Mouse (Mus musculus) spleen, postnatal 10 days (tissue): Measurements from ENCODE around the gene 4930442H23Rik.
"Not testable (repeated sequence)": the region's sequence is repeated elsewhere in the genome, so short reads cannot be mapped to it uniquely, and the experiment has no call there.

Source experiments
- DNase-seq, 2 experiments: peaks; one replicate each; pipeline ENCODE4 v3.0.0; 2021 to 2022; ENCODE audit warnings: low spot score in 2 of 2

The 4930442H23Rik gene

DNA sequence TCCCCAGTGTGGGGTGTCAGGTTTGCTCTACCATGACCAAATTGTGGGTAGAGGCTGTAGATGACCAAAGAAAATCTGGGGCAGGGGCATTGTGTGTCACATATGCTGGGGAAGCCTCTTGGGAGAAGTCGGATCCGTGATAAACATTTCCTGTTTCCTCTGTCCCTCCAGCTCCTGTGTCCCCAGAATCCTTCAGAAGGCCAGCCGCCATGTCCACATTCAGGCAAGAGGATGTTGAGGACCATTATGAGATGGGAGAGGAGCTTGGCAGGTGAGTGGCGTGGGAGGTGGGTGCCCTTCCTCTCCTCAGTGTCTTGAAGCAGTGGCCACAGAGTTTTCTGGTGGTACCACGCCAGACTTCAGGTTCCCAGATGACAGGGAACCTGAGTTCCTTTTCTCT is at the start of gene 4930442H23Rik:
Gene 4930442H23Rik, minus strand, starts transcription at position 45 of the 400 bp plus-strand sequence.
- DNase-seq = no peak

DNA sequence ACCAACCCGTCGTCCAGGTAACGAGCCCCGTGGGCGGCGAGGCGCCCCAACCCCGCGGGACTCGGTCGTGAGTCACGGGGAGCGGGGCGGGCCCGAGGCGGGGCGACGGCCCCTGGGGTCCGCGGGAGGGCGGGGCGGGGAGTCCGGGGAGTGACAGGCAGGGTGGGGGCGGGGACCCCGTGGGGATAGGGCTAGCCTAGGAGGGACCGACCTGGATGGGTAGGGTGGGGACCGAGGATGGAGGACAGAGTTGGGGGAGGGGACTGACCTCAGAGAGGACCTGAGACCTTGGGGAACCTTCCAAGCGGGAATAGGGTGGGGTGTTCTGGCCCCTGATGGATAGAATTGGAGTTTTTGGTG is 49.6 kb upstream of the 4930442H23Rik start:
- DNase-seq = no peak

DNA sequence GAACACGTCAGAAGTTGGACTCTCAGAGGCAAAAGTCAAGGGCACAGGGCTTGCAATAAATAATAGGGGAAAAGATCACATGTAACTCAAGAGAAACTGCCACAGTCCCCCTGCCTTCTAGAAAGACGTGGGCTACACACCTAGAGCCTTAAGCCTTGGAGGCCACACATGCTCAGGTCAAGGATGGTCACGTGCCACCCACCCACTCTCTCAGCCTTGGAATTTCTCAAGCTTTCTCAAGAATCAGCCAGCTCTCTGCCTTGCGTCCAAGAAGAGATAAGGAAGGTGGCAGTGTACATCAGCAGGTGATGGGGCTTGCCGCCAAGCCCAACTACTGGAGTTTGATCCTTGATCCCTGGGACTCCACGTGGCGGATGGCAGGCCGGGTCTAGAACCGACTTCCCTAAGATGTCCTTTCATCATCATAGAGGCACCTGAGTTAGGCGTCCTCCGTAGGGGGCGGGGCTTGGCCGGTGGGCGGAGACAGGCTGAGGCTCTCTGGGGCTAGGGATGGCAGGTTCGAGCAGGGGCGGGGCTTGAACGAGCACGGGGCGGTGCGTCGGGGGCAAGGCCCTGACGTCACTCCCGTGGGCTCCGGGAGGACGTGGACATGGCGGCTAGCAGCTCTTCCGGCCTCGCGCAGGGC is 49.1 kb upstream of the 4930442H23Rik start, which contains the start of gene Zfr2:
Gene Zfr2, plus strand, starts transcription at position 576 of the 646 bp plus-strand sequence.
- DNase-seq = peak; percentile 74 to 94

DNA sequence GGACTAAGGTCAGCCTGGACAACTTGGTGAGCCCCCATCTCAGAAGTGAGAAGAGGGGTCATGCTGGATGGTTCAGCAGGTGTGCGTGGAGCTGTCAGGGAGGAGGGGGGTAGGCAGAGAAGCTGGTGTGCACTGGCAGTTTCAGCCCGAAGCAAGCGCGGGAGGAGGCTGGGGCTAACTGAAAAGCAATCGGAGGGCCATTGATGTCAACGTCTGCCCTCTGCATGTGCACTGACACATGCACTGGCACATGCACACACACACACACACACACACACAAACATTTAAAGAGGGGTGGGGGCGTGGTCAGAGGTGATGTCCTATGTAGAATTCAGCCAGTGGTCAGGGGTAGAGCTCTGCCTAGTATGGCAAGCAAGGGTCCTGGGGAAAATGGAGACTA is 47.8 kb upstream of the 4930442H23Rik start:
- no peak for DNase-seq

DNA sequence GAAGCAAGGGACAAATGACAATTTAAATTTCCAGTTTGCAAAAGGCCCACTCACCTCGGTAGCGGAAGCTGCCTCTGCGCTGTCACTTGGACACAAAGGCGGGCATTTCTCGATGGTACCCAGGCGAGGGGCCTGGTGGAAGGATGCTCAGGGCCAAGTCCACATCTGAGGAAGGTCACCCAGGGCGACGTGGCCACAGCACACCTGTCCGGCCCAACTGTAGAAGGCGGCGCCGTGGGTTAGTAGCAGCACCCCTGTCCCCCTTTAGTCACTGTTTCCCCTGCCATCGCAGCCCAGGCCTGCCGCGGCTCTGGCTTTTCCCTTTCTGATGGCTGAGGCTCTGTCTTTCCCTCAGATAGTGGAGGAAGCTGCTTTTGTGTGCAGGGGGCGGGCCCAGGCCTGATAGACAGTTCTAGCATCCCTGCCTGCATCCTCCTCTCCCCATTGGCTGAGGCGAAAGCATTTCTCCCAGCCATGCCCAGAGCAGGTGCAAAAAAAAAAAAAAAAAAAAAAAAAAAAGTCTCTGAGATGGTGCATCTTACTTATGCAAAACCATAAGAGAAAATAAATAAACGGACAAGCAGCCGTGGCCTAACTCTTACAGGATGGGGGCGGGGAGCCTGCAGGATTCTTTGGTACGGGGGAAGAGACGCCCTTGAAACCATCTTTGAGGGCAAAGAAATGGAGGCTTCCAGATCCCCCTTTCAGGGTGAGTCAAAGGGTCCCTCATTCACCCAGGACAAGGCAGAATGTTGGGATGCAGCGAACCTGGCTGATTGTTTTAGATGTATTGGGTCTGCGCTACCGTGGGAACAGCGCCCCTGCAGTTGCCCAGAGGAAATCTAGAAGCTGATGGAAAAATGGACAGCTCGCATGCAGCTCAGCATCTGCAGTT is 47.0 kb upstream of the 4930442H23Rik start, which contains the start of gene Atcay:
Gene Atcay, minus strand, starts transcription at position 396 of the 895 bp plus-strand sequence.
- DNase-seq = no peak

DNA sequence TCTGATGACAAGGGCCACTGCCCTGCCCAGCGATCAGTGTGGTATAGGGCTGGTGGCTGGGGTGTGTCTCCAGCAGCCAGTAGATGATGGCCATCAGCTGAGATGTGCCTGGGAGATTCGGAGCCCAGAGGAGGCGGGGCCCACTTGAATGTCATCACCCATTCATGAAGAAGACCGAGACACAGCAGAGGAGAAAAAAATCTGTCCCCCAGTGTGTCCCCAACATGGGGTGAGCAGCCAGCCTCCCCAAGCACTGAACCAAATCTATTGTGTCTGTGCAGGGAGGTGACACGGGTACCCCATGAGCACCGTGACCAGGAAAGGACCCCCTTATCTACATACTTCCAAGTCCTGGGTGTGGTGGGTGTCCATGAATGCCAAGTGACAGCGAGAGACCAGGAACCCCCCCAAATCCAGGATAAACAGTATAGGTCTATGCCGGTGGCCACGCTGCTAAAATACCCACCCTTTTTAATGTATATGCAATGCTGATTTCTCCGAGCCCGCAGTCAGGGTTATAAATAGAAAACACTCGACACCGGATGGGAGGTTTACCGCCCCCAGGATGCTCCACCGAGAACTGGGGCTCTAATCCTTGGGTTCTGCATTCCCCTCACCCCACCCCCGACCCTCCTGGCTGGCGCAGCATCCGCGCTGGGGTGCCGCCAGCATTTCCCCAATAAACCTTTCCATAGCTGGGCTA is 46.2 kb upstream of the 4930442H23Rik start:
- DNase-seq = no peak

DNA sequence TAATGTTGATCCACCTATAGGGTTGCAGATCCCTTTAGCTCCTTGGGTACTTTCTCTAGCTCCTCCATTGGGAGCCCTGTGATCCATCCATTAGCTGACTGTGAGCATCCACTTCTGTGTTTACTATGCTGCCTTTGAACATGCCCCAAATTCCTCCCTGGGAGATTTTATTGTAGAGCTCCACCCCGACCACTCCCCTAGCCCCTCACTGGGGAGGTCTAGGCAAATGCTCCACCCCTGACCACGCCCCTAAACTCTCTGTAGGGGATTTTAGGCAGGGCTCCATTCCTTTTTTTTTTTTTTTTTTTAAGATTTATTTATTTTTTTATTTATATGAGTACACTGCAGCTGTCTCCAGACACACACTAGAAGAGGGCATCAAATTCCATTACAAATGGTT is 40.1 kb upstream of the 4930442H23Rik start:
- DNase-seq = not testable (repeated sequence)

DNA sequence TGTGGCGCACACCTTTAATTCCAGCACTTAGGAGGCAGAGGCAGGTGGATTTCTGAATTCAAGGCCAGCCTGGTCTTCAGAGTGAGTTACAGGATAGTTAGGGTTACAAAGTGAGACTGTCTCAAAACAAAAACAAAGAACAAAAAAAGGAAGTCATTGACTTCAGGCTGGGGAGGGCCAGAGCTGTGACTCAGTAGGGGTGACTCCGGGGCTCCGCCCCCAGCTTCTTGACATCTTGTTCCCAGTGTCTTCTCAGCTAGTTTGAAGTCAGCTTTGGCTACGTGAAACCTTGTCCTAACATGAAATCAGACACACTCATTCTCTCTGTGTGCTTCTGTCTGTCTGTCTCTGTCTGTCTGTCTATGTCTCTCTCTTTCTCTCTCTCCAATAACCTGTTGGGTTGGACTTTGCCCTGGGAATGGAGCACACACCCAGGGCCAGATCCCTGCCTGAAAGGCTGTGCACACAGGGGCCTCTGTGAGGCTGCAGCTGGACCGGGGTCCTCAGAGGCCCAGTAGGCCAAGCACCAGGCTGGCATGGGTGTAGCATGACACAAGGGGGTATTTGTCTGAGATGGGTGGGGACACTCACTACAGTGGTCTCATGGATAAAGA is 37.9 kb upstream of the 4930442H23Rik start:
- no peak for DNase-seq

DNA sequence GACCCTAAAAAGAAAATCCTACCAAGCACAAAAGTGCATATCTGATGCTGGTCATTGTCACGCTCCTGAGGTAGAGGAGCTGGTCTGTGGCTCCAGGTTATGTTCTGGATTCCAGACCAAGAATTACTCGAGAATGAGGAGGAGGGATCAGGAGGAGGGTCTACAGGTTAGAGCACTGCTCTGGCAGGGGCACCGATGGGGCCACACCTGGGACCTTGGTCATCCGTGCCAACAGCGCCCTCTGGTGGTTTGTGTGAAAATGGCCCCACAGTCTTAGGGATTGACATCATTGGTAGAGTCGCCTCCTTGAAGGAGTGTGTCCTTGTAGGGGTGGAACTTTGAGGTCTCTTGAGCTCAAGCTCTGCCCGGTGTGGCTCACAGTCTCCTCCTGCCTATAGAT is 34.3 kb upstream of the 4930442H23Rik start:
- DNase-seq = peak; percentile 74 to 87

DNA sequence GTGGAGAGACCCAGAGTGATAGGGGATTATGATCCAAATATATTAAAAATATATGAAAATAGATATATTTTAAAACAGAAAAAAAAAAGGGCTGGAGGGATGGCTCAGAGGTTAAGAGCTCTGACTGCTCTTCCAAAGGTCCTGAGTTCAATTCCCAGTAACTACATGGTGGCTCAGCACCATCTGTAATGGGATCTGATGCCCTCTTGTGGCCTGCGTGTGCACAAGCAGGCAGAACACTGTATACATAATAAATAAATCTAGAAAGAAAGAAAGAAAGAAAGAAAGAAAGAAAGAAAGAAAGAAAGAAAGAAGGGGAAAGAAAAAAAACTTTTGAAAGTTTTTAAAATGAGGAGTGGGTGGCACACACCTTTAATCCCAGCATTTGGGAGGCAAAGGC is 33.6 kb upstream of the 4930442H23Rik start:
- DNase-seq = peak in 1 of 2 experiments; percentile 67

DNA sequence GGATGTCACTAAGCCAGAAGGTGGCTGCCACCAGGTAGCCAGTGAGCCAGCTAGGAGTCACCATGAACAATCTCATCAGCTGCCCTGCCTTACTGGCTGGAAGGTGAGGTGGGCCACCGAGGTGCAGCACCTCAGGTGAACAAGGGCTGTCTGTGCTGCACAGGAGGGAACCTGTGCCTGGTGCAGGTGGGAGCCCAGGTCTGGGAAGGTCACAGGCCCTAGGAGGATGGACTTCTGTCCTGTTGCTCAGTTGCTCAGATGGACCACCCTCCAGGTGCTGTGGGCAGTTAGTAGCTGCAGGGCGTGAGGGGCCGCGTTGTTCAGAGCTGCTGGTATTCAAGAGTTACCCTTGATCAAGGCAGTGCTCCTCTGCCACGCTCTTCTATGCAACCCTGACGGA is 33.2 kb upstream of the 4930442H23Rik start:
- no peak for DNase-seq

DNA sequence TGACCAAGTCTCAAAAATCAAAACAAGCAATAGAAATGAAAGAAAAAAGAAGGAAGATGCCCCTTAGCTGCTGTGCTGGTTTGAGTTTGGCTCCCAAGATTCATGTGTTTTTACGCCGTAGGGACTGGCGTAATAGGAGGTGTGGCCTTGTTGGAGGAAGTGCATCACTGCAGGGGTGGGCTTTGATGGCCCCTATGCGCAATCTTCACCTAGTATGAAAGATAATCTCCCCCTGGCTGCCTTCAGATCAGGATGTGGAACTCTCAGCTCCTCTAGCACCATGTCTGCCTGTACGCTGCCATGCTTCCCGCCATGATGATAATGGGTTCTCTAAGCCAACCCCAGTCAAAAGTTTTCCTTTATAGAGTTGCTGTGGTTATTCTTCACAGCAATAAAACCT is 32.6 kb upstream of the 4930442H23Rik start:
- DNase-seq = no peak

DNA sequence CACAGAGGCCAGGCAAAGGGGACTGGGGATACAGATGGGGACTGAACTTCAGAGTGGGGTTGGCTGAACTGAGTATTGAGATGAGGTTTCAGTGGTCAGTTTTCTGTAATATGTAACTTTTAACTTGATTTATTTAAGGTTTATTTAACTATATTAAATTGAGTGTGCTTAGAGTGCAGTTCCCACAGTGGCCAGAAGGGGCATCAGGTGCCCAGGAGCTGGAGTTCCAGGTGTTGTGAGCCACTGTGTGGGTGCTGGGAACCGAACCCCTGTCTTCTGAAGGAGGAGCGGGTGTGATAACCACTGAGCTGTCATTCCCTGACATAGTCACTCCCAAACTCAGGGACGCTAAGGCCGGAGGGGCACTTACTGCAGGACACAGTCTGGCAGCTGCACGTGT is 26.5 kb upstream of the 4930442H23Rik start:
- DNase-seq = peak in 1 of 2 experiments; percentile 46

DNA sequence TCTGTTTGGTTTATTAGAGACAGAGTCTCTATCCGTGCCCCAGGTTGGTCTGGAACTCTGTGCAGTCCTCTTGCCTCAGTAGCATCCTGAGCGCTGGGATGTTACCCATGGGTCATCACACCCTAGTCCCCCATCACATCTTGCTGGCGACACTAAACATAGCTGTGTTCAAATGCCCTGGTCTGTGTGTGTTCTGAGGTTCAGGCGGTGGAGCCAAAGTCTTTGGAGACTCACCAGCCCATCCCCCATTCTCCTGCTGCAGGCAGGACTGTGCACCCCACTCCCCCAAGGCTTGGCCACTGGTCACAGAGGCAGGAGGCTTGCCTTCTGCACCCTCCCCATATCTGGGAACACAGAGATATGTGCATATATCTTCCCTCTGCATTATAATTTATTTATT is 20.5 kb upstream of the 4930442H23Rik start:
- no peak for DNase-seq

DNA sequence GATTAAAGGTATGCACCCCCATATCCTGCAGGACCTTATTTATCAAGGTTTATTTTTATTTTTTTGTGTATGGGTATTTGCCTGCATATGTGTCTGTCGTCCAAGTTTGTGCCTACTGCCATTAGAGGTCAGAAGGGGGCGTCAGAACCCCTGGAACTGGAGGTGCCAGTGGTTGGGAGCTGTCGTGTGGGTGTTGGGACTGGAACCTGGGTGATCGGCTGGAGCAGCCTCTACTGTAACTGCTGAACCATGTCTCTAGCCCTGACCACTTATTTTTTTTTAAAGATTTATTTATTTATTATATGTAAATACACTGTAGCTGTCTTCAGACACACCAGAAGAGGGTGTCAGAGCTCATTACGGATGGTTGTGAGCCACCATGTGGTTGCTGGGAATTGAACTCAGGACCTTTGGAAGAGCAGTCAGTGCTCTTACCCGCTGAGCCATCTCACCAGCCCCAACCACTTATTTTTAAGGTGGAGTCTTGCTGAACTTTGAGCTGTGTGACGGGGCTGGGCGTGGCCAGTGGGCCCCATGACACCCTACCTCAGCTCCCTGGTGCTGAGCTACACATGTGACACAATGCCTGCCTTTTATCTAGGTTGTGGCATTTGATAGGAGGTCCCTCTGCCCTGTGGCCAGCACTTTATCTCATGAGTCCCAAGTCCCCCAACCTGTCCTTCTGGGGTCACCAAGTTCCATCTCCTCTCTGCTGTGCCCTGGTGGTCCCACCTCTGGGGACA is 19.5 kb upstream of the 4930442H23Rik start:
- no peak for DNase-seq

DNA sequence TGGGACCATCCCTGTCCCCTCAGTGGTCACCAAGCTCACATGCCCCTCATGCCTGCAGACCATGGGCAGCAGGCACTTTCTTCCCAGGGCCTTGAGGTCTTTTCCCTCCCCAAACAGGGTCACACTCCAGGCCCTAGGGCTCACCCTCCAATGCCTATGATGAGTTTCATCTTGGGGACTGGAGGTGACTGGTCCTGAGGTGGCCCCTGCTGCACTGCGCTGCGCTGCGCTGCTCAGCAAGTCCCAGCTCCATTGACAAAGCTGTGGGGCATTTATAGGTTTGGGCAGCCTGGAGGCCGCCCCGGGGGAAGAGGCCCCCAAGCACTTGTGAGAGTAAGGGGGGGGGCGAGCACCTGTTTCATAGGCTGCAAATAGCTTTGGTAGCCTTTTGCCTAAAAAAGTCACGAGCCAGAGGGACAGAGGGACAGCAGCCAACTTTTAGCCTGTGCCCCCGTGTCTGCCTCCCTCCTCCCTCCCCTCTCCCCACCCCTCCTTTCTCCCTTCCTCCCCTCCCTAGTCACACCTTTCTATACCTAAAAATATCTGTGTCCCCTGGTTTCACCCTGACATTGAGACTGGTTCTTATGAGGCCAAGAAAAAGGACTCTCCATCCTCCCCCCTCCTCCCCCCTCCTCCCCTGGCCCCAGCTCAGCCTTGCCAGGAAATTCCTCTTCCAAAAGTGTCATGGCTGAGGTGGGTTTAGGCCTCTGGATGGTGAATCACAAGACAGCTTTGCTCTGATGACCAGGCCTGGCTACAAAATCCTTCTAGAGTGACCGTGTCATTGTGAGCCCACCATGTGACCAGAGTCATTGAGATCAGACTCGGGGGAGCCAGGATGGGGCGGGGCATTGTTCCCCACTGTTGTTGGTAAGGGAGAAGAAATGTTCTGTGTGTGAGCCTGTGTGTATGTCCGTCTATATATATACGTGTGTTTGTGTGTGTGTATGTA is 18.4 kb upstream of the 4930442H23Rik start, which contains the start of gene Nmrk2:
Gene Nmrk2, minus strand, starts transcription at position 245 of the 952 bp plus-strand sequence.
- no peak for DNase-seq

DNA sequence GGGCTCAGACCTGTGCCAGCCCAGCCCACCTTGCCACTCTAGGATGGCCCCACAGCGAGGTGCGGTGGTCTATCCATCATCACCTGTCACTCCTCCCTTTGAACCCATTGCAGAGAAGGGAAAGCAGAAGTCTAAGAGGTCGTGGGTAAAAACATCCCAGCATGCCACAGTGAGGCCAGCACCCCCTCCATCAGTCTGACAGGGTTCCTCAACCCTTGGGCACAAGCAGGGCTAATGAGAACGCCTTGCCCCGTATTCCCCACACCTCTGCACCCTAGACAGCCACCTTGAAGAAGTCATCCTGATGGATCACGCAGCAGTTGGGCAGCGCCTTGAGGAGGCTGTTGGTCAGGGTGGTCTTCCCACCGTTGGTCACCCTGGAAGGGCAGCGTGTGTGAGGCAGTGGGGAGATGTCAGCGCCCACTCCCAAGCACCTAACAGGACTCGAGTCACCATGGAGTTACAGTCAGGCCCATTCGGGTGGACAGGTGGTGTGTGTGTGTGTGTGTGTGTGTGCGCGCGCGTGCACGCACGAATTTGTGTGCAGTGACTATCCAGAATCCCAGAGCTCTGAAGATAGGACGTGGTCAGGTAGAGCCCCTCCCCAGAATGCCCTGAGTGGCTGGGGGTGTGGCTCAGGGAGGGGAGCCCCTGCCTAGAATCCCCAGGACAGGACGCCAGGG is 17.1 kb upstream of the 4930442H23Rik start:
- DNase-seq = no peak

DNA sequence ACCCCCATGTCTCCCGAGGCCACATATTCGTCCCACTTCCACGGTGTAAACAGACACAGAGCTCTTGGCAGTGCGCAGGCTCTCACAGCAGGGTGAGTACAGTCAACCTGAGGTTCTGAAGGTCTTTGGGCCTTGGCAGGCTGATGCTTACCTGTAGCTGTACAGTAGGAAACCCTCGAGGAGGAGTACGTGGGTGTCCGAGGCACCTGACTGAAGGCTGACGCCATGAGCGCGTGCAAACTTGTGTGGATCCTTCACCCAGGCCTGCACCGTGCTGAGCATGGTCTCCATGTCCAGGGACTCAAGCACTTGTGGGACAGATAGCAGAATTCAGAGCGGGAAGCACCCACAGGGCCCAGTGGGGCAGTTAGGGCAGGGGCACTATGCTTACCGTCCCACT is 16.5 kb upstream of the 4930442H23Rik start:
- DNase-seq = no peak

DNA sequence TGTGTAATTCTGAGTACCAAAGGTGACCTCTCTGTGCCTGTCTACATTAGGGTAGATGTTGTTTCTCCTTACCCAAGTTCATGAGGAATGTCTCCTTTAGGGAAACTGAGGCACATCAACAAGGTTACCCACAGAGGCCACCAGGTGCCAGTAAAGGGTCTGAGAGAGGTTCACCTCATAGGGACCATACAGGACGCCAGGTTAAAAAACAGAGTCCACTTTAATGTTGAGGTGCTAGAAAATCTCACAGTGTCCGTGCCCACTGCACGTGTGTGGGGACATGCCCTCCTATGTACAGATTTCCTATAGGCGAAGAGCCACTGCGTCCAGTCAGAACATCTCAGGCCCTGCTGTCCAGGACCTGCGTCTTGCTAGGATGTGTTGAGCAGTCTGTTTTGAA is 15.3 kb upstream of the 4930442H23Rik start:
- no peak for DNase-seq
